Mouse (Mus musculus) CH12.LX (cell line): ENCODE results near the gene Apoc4. TPM values are rescaled to one million over a fixed set of nuclear protein-coding genes. Genes with fewer than 3 reads are reported as not detected.

Experiments used
- DNase-seq: peaks from one replicate; pipeline ENCODE4 v3.0.0-alpha.2; 2013; ENCODE audit errors: extremely low read depth
- H3K27ac ChIP-seq: 2 replicates; pipeline ENCODE4 v1.5.1; 2012; ENCODE audit warnings: low read depth, mild to moderate bottlenecking, control low read depth, moderate library complexity; ENCODE audit not compliant: insufficient read depth
- H3K27me3 ChIP-seq: replicated peaks from 2 replicates; pipeline ENCODE3; 2012; ENCODE audit warnings: inconsistent platforms
- H3K36me3 ChIP-seq, 2 experiments: replicated peaks in 1 of 2; 2 replicates each; pipeline versions ENCODE3 to v1.6.1; 2012; ENCODE audit warnings: inconsistent platforms in 1 of 2, low read length in 1 of 2, mild to moderate bottlenecking in 1 of 2, mixed read lengths in 1 of 2, moderate library complexity in 1 of 2; ENCODE audit not compliant: control insufficient read depth in 1 of 2, insufficient read depth in 1 of 2
- H3K4me1 ChIP-seq, 2 experiments: 2 replicates each; pipeline ENCODE4 v1.6.1; 2012; ENCODE audit warnings: inconsistent platforms in 1 of 2, moderate library complexity in 1 of 2; ENCODE audit not compliant: insufficient read depth in 2 of 2, control insufficient read depth in 1 of 2
- H3K4me2 ChIP-seq: 2 replicates; pipeline ENCODE4 v1.6.1; 2012; ENCODE audit warnings: low read depth, mild to moderate bottlenecking, control low read depth; ENCODE audit not compliant: poor library complexity, insufficient read depth, severe bottlenecking
- H3K4me3 ChIP-seq, 3 experiments: fragments of 150-350 bp in 1 of 3; sonication (generic) in 1 of 3; replicated peaks in 1 of 3; 2 replicates each; pipeline versions ENCODE3 to v1.5.1; 2011 to 2012; ENCODE audit warnings: low read depth in 2 of 3, low read length in 2 of 3, mild to moderate bottlenecking in 2 of 3, moderate library complexity in 2 of 3, control low read depth in 1 of 3, improper control_type of control experiment in 1 of 3, inconsistent platforms in 1 of 3, mixed read lengths in 1 of 3; ENCODE audit not compliant: poor library complexity in 1 of 3
- H3K79me2 ChIP-seq: replicated peaks from 2 replicates; pipeline ENCODE4 v1.6.1; 2012; ENCODE audit warnings: mild to moderate bottlenecking, moderate library complexity; ENCODE audit not compliant: control insufficient read depth, poor library complexity, insufficient read depth, severe bottlenecking; ENCODE audit errors: extremely low read depth
- H3K9ac ChIP-seq: 2 replicates; pipeline ENCODE4 v1.6.1; 2012; ENCODE audit warnings: low read depth, mild to moderate bottlenecking, control low read depth, moderate library complexity; ENCODE audit not compliant: insufficient read depth
- H3K9me3 ChIP-seq: replicated peaks from 2 replicates; pipeline ENCODE3; 2012; ENCODE audit warnings: low read length, inconsistent platforms, mixed read lengths
- BHLHE40 ChIP-seq: IDR thresholded peaks from 2 replicates; pipeline ENCODE4 v1.6.1; 2011; ENCODE audit warnings: mild to moderate bottlenecking, low read depth, low read length, improper control_type of control experiment
- CHD1 ChIP-seq: IDR thresholded peaks from 2 replicates; pipeline ENCODE4 v1.6.1; 2012; ENCODE audit warnings: low read depth, low read length, improper control_type of control experiment, inconsistent platforms
- CHD2 ChIP-seq: IDR thresholded peaks from 2 replicates; pipeline ENCODE4 v1.6.1; 2011; ENCODE audit warnings: low read length, improper control_type of control experiment
- CTCF ChIP-seq, 2 experiments: IDR thresholded peaks in 1 of 2; conservative IDR thresholded peaks in 1 of 2; 2 replicates each; pipeline ENCODE4 v1.5.1; 2011 to 2012; ENCODE audit warnings: low read depth in 2 of 2, low read length in 2 of 2, improper control_type of control experiment in 1 of 2, inconsistent platforms in 1 of 2, mild to moderate bottlenecking in 1 of 2, moderate library complexity in 1 of 2
- EP300 ChIP-seq: IDR thresholded peaks from 2 replicates; pipeline ENCODE4 v1.6.1; 2011; ENCODE audit warnings: low read length, improper control_type of control experiment
- ETS1 ChIP-seq: conservative IDR thresholded peaks from 2 replicates; pipeline ENCODE4 v1.6.1; 2012; ENCODE audit warnings: low read depth, mild to moderate bottlenecking, inconsistent platforms, low read length, improper control_type of control experiment, moderate library complexity
- GABPA ChIP-seq: IDR thresholded peaks from 2 replicates; pipeline ENCODE4 v1.6.1; 2012; ENCODE audit warnings: low read depth, low read length, improper control_type of control experiment, inconsistent platforms; ENCODE audit not compliant: insufficient replicate concordance
- MAFK ChIP-seq: IDR thresholded peaks from 2 replicates; pipeline ENCODE4 v1.6.1; 2011; ENCODE audit warnings: low read length, improper control_type of control experiment; ENCODE audit not compliant: insufficient replicate concordance
- MAX ChIP-seq: IDR thresholded peaks from 2 replicates; pipeline ENCODE4 v1.6.1; 2011; ENCODE audit warnings: low read length, improper control_type of control experiment
- MAZ ChIP-seq: IDR thresholded peaks from 2 replicates; pipeline ENCODE4 v1.6.1; 2012; ENCODE audit warnings: low read depth, mild to moderate bottlenecking, inconsistent platforms, low read length, improper control_type of control experiment, moderate library complexity
- MXI1 ChIP-seq: IDR thresholded peaks from 2 replicates; pipeline ENCODE4 v1.6.1; 2011; ENCODE audit warnings: mild to moderate bottlenecking, low read depth, low read length, improper control_type of control experiment
- MYC ChIP-seq: IDR thresholded peaks from 2 replicates; pipeline ENCODE4 v1.6.1; 2011; ENCODE audit warnings: low read depth, mild to moderate bottlenecking, improper control_type of control experiment, low read length
- NELFE ChIP-seq: IDR thresholded peaks from 2 replicates; pipeline ENCODE4 v1.6.1; 2011; ENCODE audit warnings: low read depth, low read length, improper control_type of control experiment
- POLR2A ChIP-seq: IDR thresholded peaks from 2 replicates; pipeline ENCODE4 v1.6.1; 2011; ENCODE audit warnings: low read depth, mild to moderate bottlenecking, improper control_type of control experiment, low read length
- RAD21 ChIP-seq: IDR thresholded peaks from 2 replicates; pipeline ENCODE4 v1.6.1; 2011; ENCODE audit warnings: low read depth, mild to moderate bottlenecking, low read length, improper control_type of control experiment, moderate library complexity
- SMC3 ChIP-seq: IDR thresholded peaks from 2 replicates; pipeline ENCODE4 v1.6.1; 2011; ENCODE audit warnings: low read depth, low read length, improper control_type of control experiment
- TBP ChIP-seq: conservative IDR thresholded peaks from 2 replicates; pipeline ENCODE4 v1.6.1; 2011; ENCODE audit warnings: low read depth, low read length, improper control_type of control experiment
- USF1 ChIP-seq: IDR thresholded peaks from 2 replicates; pipeline ENCODE4 v1.6.1; 2014; ENCODE audit warnings: low read depth, mild to moderate bottlenecking, inconsistent platforms, low read length, improper control_type of control experiment
- ZC3H11A ChIP-seq: IDR thresholded peaks from 2 replicates; pipeline ENCODE4 v1.6.1; 2012; ENCODE audit warnings: low read depth, mild to moderate bottlenecking, inconsistent platforms, low read length, improper control_type of control experiment
- ZKSCAN1 ChIP-seq: IDR thresholded peaks from 2 replicates; pipeline ENCODE4 v1.6.1; 2012; ENCODE audit warnings: low read depth, inconsistent platforms, low read length, improper control_type of control experiment, borderline replicate concordance
- ZMIZ1 ChIP-seq: IDR thresholded peaks from 2 replicates; pipeline ENCODE4 v1.6.1; 2012; ENCODE audit warnings: low read depth, mild to moderate bottlenecking, inconsistent platforms, low read length, improper control_type of control experiment
- dilution Hi-C: fragments of 300-500 bp; cut with MboI; formaldehyde crosslinking; loops from 2 replicates; pipeline ENCODE4 v1.14.3; 2020; ENCODE audit warnings: low sequenced_read_pairs; ENCODE audit not compliant: extremely low pct_unique_long_range_greater_than_20kb, extremely low pct_ligation_motif_present
- in situ Hi-C: fragments of 300-500 bp; cut with MboI; formaldehyde crosslinking; loops from 3 replicates; pipeline ENCODE4 v1.14.3; 2019; ENCODE audit warnings: low sequenced_read_pairs, low pct_ligation_motif_present, low pct_unique_long_range_greater_than_20kb, mixed read lengths
- polyA plus RNA-seq: library from polyadenylated mRNA; unstranded; fragments of >175 nt; gene quantifications from 2 replicates; pipeline ENCODE4 v1.2.1, GENCODE M21; 2012; ENCODE audit warnings: low read depth; ENCODE audit not compliant: insufficient read length
- total RNA-seq, 2 experiments: library from RNA; depleted of rRNA; stranded (reverse); fragments of 300-350 nt in 1 of 2; fragments of >200 nt in 1 of 2; gene quantifications; 2 replicates each; pipeline ENCODE4 v1.2.3; 2012 to 2014

The Apoc4 gene
- total and polyA plus RNA-seq, 3 experiments: not detected

DNA sequence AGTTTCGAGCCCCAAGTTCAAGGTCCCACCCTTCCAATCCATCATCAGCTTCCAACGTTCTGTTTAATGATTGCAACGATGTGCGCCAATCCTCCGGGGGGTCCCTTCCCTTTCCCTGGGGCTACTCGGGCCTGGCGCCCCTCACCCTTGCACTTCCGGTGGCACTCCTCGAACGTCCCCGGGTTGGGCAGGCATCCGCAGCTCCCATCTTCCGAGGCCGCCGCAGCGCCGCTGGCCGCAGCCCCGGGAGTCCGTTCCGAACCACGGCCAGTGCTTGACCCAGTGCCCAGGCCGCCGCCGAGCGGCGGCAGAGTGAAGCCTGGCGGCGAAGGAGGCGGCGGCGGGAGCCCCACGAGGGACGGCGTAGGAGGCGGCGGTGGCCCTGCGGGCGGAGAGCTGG, 33.6 kb upstream of the Apoc4 start:
- H3K79me2 ChIP-seq: peaks cover 18% of the 10 kb centered on the region
- peaks cover 32 to 40% of the 10 kb centered on the region in 2 experiments for H3K36me3 ChIP-seq
- H3K27ac ChIP-seq: peak overlapping the region; percentile 47
- TF ChIP-seq MYC (no peak), SMC3 (no peak), MAX (no peak), CHD2 (no peak), POLR2A (no peak), CHD1 (no peak), BHLHE40 (no peak), ZMIZ1 (no peak)
- peaks cover 9 to 39% of the 10 kb centered on the region in 2 experiments; a peak in 3 of 4 replicates for H3K4me1 ChIP-seq
- H3K9me3 ChIP-seq: no peaks in the 10 kb centered on the region
- H3K9ac ChIP-seq: peak overlapping the region; percentile 94
- peak overlapping the region; percentile 72 for H3K4me2 ChIP-seq
- DNase-seq: no peak
- peak overlapping the region; percentile 88 to 92 (median 91) for H3K4me3 ChIP-seq
- no peaks in the 10 kb centered on the region for H3K27me3 ChIP-seq
- dilution Hi-C loops: no loop called here
- in situ Hi-C loops: loop anchor here (5.0 kb wide), 1 partner anchor 48 kb away; the partner anchor contains the start of gene Clptm1

DNA sequence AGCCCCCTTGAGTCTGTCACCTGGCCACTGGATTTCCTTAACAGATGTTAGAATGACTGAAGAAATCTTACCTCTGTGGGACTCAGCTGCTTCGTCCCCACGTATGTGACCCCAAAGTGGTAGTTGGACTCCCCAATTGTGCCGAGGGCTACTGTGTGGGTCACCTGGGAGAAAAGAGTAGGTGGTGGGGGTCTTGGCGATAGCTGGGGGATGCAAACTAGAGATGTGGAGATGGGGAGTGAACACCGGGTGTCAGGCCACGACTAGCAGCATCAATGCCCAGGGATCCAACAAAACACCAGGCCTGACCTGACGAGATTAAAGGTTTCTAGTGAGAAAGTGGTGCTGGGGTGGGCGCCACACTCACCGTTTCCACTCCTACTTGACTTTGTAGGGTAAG, 32.3 kb upstream of the Apoc4 start:
- no peak overlapping the region for H3K9ac ChIP-seq
- peaks cover 18% of the 10 kb centered on the region for H3K79me2 ChIP-seq
- DNase-seq: no peak
- dilution Hi-C loops (no loop called here), in situ Hi-C loops (loop anchor here (5.0 kb wide), 1 partner anchor 46 kb away; the partner anchor contains the start of gene Clptm1)
- H3K9me3 ChIP-seq: no peaks in the 10 kb centered on the region
- no peak for TF ChIP-seq ZMIZ1
- no peak for TF ChIP-seq CHD2
- no peak for TF ChIP-seq RAD21
- TF ChIP-seq MAX: no peak
- no peak for TF ChIP-seq ETS1
- H3K4me1 ChIP-seq: peaks cover 9 to 39% of the 10 kb centered on the region in 2 experiments; a peak in 3 of 4 replicates
- H3K27ac ChIP-seq: no peak overlapping the region
- H3K36me3 ChIP-seq: peaks cover 44 to 52% of the 10 kb centered on the region in 2 experiments
- H3K4me2 ChIP-seq: peak overlapping the region; percentile 72; the same call in 1 of the 2 replicates
- no peaks in the 10 kb centered on the region for H3K27me3 ChIP-seq
- H3K4me3 ChIP-seq: no peak overlapping the region

- dilution Hi-C loops (no loop called here), in situ Hi-C loops (loop anchor here (5.0 kb wide), 1 partner anchor 46 kb away; the partner anchor contains the start of gene Clptm1)
- H3K9ac ChIP-seq: no peak overlapping the region
Measured at GRCm38 (mm10) chr7:19713196-19713595, 31.9 kb upstream of the Apoc4 start.

More at GRCm38 (mm10) chr7:19713196-19713595, 31.9 kb upstream of the Apoc4 start:
- H3K9me3 ChIP-seq: no peaks in the 10 kb centered on the region
- H3K4me2 ChIP-seq: no peak overlapping the region
- DNase-seq: peak; percentile 45
- no peaks in the 10 kb centered on the region for H3K27me3 ChIP-seq
- peaks cover 46 to 56% of the 10 kb centered on the region in 2 experiments for H3K36me3 ChIP-seq
- peaks cover 18% of the 10 kb centered on the region for H3K79me2 ChIP-seq
- H3K27ac ChIP-seq: no peak overlapping the region
- H3K4me3 ChIP-seq: no peak overlapping the region
- TF ChIP-seq MAFK: no peak
- TF ChIP-seq EP300: no peak
- no peak for TF ChIP-seq MXI1
- TF ChIP-seq USF1: no peak
- TF ChIP-seq TBP: no peak
- no peak for TF ChIP-seq ZKSCAN1
- TF ChIP-seq SMC3: peak; percentile 29; the same call in 1 of the 2 replicates
- TF ChIP-seq RAD21: peak; percentile 36
- TF ChIP-seq MYC: no peak
- no peak for TF ChIP-seq ZMIZ1
- TF ChIP-seq GABPA: no peak
- no peak for TF ChIP-seq ZC3H11A
- TF ChIP-seq NELFE: no peak
- TF ChIP-seq CTCF (conservative IDR thresholded peaks at IDR 0.05 in 1 of 2, IDR thresholded peaks at IDR 0.05 in 1 of 2; ENCODE audit: low read depth in 2 of 2, low read length in 2 of 2): peak; percentile 6 to 71; a peak in 2 of 4 replicates
- no peak for TF ChIP-seq POLR2A
- no peak for TF ChIP-seq MAZ
- H3K4me1 ChIP-seq: peaks cover 9 to 39% of the 10 kb centered on the region in 2 experiments; a peak in 3 of 4 replicates
